10 mouse cellular contexts compared by ENCODE assay signal in the genomic region with DNA sequence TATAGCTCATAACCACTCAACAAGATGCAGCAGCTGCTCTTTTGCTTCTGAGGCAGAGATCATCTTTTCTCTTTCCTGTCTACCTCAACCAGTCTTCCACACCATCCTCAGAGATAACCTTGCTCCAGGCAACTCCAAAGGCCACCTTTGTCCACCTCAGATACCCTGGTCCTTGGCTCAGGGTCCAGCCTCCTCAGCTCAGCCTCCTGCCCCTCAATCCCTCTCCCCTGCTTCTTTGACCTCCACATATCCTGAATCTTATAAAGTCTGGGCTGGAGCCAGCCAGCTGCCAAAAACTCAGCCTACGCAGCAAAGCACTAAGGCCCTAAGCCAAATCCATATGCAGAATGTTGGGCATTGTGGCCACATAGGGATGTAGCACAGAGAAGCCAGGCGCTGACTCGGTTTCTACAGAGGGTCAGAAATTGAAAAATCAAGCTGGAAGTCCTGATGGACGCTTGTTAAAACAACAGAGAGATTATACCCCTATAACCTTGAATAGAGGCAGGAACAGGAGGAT. TPM values are rescaled to one million over a fixed set of nuclear protein-coding genes. Genes with fewer than 3 reads are reported as not detected.
A peak's percentile ranks its signal among the peaks of the same experiment; 100 is the strongest.
DNase-seq lines count a peak whose midpoint lies in the region; ATAC-seq and TF ChIP-seq lines count a peak whose summit lies in the region.
"Had no signal": no experiment of that assay in that cellular context is flagged by ENCODE, and none has a peak within 500 bp of the region (broad histone marks: within the 10 kb centered on the region; RNA-seq: fewer than 3 reads in every experiment).

No protein-coding gene starts in this region.

- no peaks in the 10 kb centered on the region for H3K27me3 ChIP-seq in neural tube, embryonic 11.5 days (ENCODE audit: control insufficient read depth, insufficient read depth, low read length)
- no peaks in the 10 kb centered on the region for H3K27me3 ChIP-seq in liver, embryonic 13.5 days
- H3K27me3 ChIP-seq in stomach, postnatal 0 days (ENCODE audit: control insufficient read depth, insufficient read depth, low read length): no peaks in the 10 kb centered on the region

- TF ChIP-seq CTCF in gastrocnemius, adult 2 months (IDR thresholded peaks at IDR 0.05): no peak
- TF ChIP-seq CTCF in stomach, postnatal 0 days (IDR thresholded peaks at IDR 0.05; ENCODE audit: low read depth): no peak

- WGBS in neural tube, embryonic 11.5 days: 99% methylated on average over 4 of the region's 4 CpGs
- WGBS in liver, embryonic 13.5 days (ENCODE audit: insufficient replicate concordance): 86% methylated on average over 4 of the region's 4 CpGs
- WGBS in stomach, postnatal 0 days: 76% methylated on average over 4 of the region's 4 CpGs

- TF ChIP-seq EP300 in stomach, postnatal 0 days (optimal IDR thresholded peaks at IDR 0.05): no peak

- no peak overlapping the region for H3K4me2 ChIP-seq in neural tube, embryonic 11.5 days (ENCODE audit: low read depth)
- H3K4me2 ChIP-seq in liver, embryonic 13.5 days: peak overlapping the region; percentile 99
- H3K4me2 ChIP-seq in stomach, postnatal 0 days (replicated peaks; ENCODE audit: low read depth): no peak overlapping the region

- H3K9ac ChIP-seq in neural tube, embryonic 11.5 days (ENCODE audit: low read length): peak overlapping the region; percentile 45; the same call in 1 of the 2 replicates
- H3K9ac ChIP-seq in liver, embryonic 13.5 days: peak overlapping the region; percentile 74
- H3K9ac ChIP-seq in stomach, postnatal 0 days (ENCODE audit: low read length): peak overlapping the region; percentile 45; the same call in 1 of the 2 replicates

- ATAC-seq in neural tube, embryonic 11.5 days (ENCODE audit: insufficient read depth, low FRiP score, low TSS enrichment): no peak
- no peak for ATAC-seq in liver, embryonic 13.5 days (ENCODE audit: low read depth)
- no peak for ATAC-seq in stomach, postnatal 0 days (ENCODE audit: low FRiP score, low TSS enrichment)

- H3K4me3 ChIP-seq in gastrocnemius, adult 2 months: no peak overlapping the region; the same call in 1 of the 2 replicates
- H3K4me3 ChIP-seq in neural tube, embryonic 11.5 days (ENCODE audit: low read depth, low read length): no peak overlapping the region
- H3K4me3 ChIP-seq in liver, embryonic 13.5 days (replicated peaks): peak overlapping the region; percentile 50
- H3K4me3 ChIP-seq in stomach, postnatal 0 days (ENCODE audit: low read depth, low read length): no peak overlapping the region

- H3K9me3 ChIP-seq in neural tube, embryonic 11.5 days (ENCODE audit: control insufficient read depth, low read length): no peaks in the 10 kb centered on the region
- no peaks in the 10 kb centered on the region; the same call in 1 of the 2 replicates for H3K9me3 ChIP-seq in liver, embryonic 13.5 days (replicated peaks)
- no peaks in the 10 kb centered on the region for H3K9me3 ChIP-seq in stomach, postnatal 0 days (ENCODE audit: control insufficient read depth, low read length)

- no peak for DNase-seq in gastrocnemius, adult 2 months
- DNase-seq in gastrocnemius, postnatal 14 days: no peak
- no peak for DNase-seq in neural tube, embryonic 11.5 days (ENCODE audit: low spot score)
- DNase-seq in neural tube, embryonic 10.5 days (ENCODE audit: extremely low spot score, low spot score): no peak
- no peak for DNase-seq in liver, embryonic 13.5 days
- DNase-seq in stomach, postnatal 0 days (ENCODE audit: low spot score): no peak
- no peak for DNase-seq in layer of hippocampus, postnatal 36 days
- DNase-seq in adrenal gland, postnatal 4 days (ENCODE audit: low spot score in 2 of 2): no peak
- DNase-seq: B cell, adult 2 months had no signal

- no peaks in the 10 kb centered on the region; the same call in 1 of the 2 replicates for H3K36me3 ChIP-seq in neural tube, embryonic 11.5 days (ENCODE audit: control insufficient read depth, insufficient read depth, low read length)
- peaks cover 24% of the 10 kb centered on the region for H3K36me3 ChIP-seq in liver, embryonic 13.5 days
- H3K36me3 ChIP-seq in stomach, postnatal 0 days (ENCODE audit: control insufficient read depth, insufficient read depth, low read length): no peaks in the 10 kb centered on the region

- H3K27ac ChIP-seq in gastrocnemius, adult 2 months: peak overlapping the region; percentile 46; the same call in 1 of the 2 replicates
- H3K27ac ChIP-seq in neural tube, embryonic 11.5 days (ENCODE audit: low read depth, low read length): peak overlapping the region; percentile 81; the same call in 1 of the 2 replicates
- peak overlapping the region; percentile 88 for H3K27ac ChIP-seq in liver, embryonic 13.5 days
- H3K27ac ChIP-seq in stomach, postnatal 0 days (replicated peaks): peak overlapping the region; percentile 81

- peaks cover 10% of the 10 kb centered on the region for H3K4me1 ChIP-seq in neural tube, embryonic 11.5 days (ENCODE audit: control insufficient read depth, insufficient read depth, low read length)
- H3K4me1 ChIP-seq in liver, embryonic 13.5 days (replicated peaks): peaks cover 54% of the 10 kb centered on the region
- H3K4me1 ChIP-seq in stomach, postnatal 0 days (replicated peaks; ENCODE audit: control insufficient read depth, insufficient read depth): peaks cover 15% of the 10 kb centered on the region

- intact Hi-C loops in gastrocnemius, adult 2 months (cut with DNase I): loop anchor here (2.0 to 10.0 kb wide), 2 partner anchors 140 to 222 kb away; partner anchors contain the start of genes Pidd1 and Rplp2
- intact Hi-C loops in gastrocnemius, postnatal 14 days (cut with DNase I; ENCODE audit: low total_unique reads): no loop called here

RNA-seq across cellular contexts. Expression of gene Phrf1, which starts 5.8 kb away (rescaled TPM):
- 10 to 100 TPM; 22.4 to 28.1 TPM for total RNA-seq in gastrocnemius, adult 2 months (2021)
- total RNA-seq in gastrocnemius, postnatal 14 days (2021): 10 to 100 TPM; 23.2 to 24.4 TPM
- 90.3 and 93.3 TPM in 2 replicates for polyA plus RNA-seq in neural tube, embryonic 11.5 days (2014; fragmentation: Nextera tagmentation; extraction: Ambion mirVana)
- polyA plus RNA-seq in liver, embryonic 13.5 days (2015; fragmentation: Nextera tagmentation; extraction: Ambion mirVana): 32.6 and 34.9 TPM in 2 replicates
- 19.1 and 19.9 TPM in 2 replicates for polyA plus RNA-seq in stomach, postnatal 0 days (2015; fragmentation: Nextera tagmentation; extraction: Ambion mirVana)
- 10 to 100 TPM; 79.9 to 86.9 TPM for total RNA-seq in layer of hippocampus, postnatal 36 days (2021)
- total RNA-seq in adrenal gland, postnatal 4 days (2021): 10 to 100 TPM; 77.1 to 91.9 TPM

RNA-seq across cellular contexts. Expression of gene Rassf7, which starts 7.1 kb away (rescaled TPM):
- under 1 TPM in 1 of 2 experiments, not detected in 1; 0.28 TPM for total RNA-seq in gastrocnemius, adult 2 months (2021)
- total RNA-seq in gastrocnemius, postnatal 14 days (2021): 1 to 10 TPM in 1 of 2 experiments, under 1 TPM in 1; 0.62 to 1.2 TPM
- polyA plus RNA-seq in neural tube, embryonic 11.5 days (2014; fragmentation: Nextera tagmentation; extraction: Ambion mirVana): 34.4 and 45.7 TPM in 2 replicates
- polyA plus RNA-seq in liver, embryonic 13.5 days (2015; fragmentation: Nextera tagmentation; extraction: Ambion mirVana): 23.9 and 26.7 TPM in 2 replicates
- polyA plus RNA-seq in stomach, postnatal 0 days (2015; fragmentation: Nextera tagmentation; extraction: Ambion mirVana): 84.2 and 105 TPM in 2 replicates
- total RNA-seq in layer of hippocampus, postnatal 36 days (2021): under 1 TPM; 0.73 to 0.82 TPM
- total RNA-seq in adrenal gland, postnatal 4 days (2021): 10 to 100 TPM; 14.7 to 15.1 TPM

RNA-seq across cellular contexts. Expression of gene Lmntd2, which starts 8.9 kb away (rescaled TPM):
- not detected for total RNA-seq in gastrocnemius, adult 2 months (2021)
- total RNA-seq in gastrocnemius, postnatal 14 days (2021): not detected
- 1.9 and 2.0 TPM in 2 replicates for polyA plus RNA-seq in neural tube, embryonic 11.5 days (2014; fragmentation: Nextera tagmentation; extraction: Ambion mirVana)
- polyA plus RNA-seq in liver, embryonic 13.5 days (2015; fragmentation: Nextera tagmentation; extraction: Ambion mirVana): 0.59 and 0.71 TPM in 2 replicates
- polyA plus RNA-seq in stomach, postnatal 0 days (2015; fragmentation: Nextera tagmentation; extraction: Ambion mirVana): 2.7 and 3.6 TPM in 2 replicates
- not detected for total RNA-seq in layer of hippocampus, postnatal 36 days (2021)
- 1 to 10 TPM in 1 of 2 experiments, under 1 TPM in 1; 0.82 to 1.0 TPM for total RNA-seq in adrenal gland, postnatal 4 days (2021)
- total RNA-seq: layer of hippocampus, adult 18-20 months had no signal

RNA-seq across cellular contexts. Expression of gene Lrrc56, which starts 28.8 kb away (rescaled TPM):
- total RNA-seq in gastrocnemius, adult 2 months (2021): 1 to 10 TPM; 1.7 to 2.1 TPM
- 1 to 10 TPM; 2.2 to 2.4 TPM for total RNA-seq in gastrocnemius, postnatal 14 days (2021)
- 9.1 and 9.5 TPM in 2 replicates for polyA plus RNA-seq in neural tube, embryonic 11.5 days (2014; fragmentation: Nextera tagmentation; extraction: Ambion mirVana)
- 12.2 and 15.5 TPM in 2 replicates for polyA plus RNA-seq in liver, embryonic 13.5 days (2015; fragmentation: Nextera tagmentation; extraction: Ambion mirVana)
- 2.8 and 3.5 TPM in 2 replicates for polyA plus RNA-seq in stomach, postnatal 0 days (2015; fragmentation: Nextera tagmentation; extraction: Ambion mirVana)
- 1 to 10 TPM; 4.5 to 5.9 TPM for total RNA-seq in layer of hippocampus, postnatal 36 days (2021)
- total RNA-seq in adrenal gland, postnatal 4 days (2021): 1 to 10 TPM; 8.8 to 9.9 TPM

RNA-seq across cellular contexts. Expression of gene Hras, which starts 29.0 kb away (rescaled TPM):
- 100 to 1,000 TPM; 117 to 119 TPM for total RNA-seq in gastrocnemius, adult 2 months (2021)
- total RNA-seq in gastrocnemius, postnatal 14 days (2021): 100 to 1,000 TPM; 193 to 209 TPM
- 111 and 122 TPM in 2 replicates for polyA plus RNA-seq in neural tube, embryonic 11.5 days (2014; fragmentation: Nextera tagmentation; extraction: Ambion mirVana)
- 91.5 and 104 TPM in 2 replicates for polyA plus RNA-seq in liver, embryonic 13.5 days (2015; fragmentation: Nextera tagmentation; extraction: Ambion mirVana)
- polyA plus RNA-seq in stomach, postnatal 0 days (2015; fragmentation: Nextera tagmentation; extraction: Ambion mirVana): 118 and 125 TPM in 2 replicates
- 100 to 1,000 TPM; 209 to 213 TPM for total RNA-seq in layer of hippocampus, postnatal 36 days (2021)
- total RNA-seq in adrenal gland, postnatal 4 days (2021): 10 to 100 TPM; 88.5 to 96.4 TPM

Comparison
In these comparisons a context has a peak if more than half of its experiments do, and no peak if none do; other contexts are left out.
1. RNA of gene Rassf7, which starts 7.1 kb away (total RNA-seq): 14.7 to 15.1 TPM in adrenal gland, postnatal 4 days; 0.62 to 1.2 TPM in gastrocnemius, postnatal 14 days, 0.73 to 0.82 TPM in layer of hippocampus, postnatal 36 days and 0.28 TPM in gastrocnemius, adult 2 months; every median in the first group is over 4 times any median in the second.
2. Peak in every context shown above with its lines, with median percentiles within 50 percentile points of each other: H3K27ac ChIP-seq and H3K9ac ChIP-seq.